Mouse (Mus musculus) hindbrain, postnatal 0 days (tissue): ENCODE results near the gene Dido1. TPM values are rescaled to one million over a fixed set of nuclear protein-coding genes. Genes with fewer than 3 reads are reported as not detected.

Source experiments
- ATAC-seq: fragments of 200-750 bp; cut with Nextera tagmentation; 2 replicates; pipeline ENCODE4 v1.8.0; 2017; ENCODE audit warnings: mild to moderate bottlenecking, moderate TSS enrichment, moderate library complexity
- DNase-seq: peaks from one replicate; pipeline ENCODE4 v3.0.0-alpha.2; 2015; ENCODE audit warnings: low spot score
- H3K27ac ChIP-seq: fragments of 300-500 bp; sonication (generic); 2 replicates; pipeline ENCODE4 v1.5.1; 2014; ENCODE audit warnings: mild to moderate bottlenecking
- H3K27me3 ChIP-seq: fragments of 300-500 bp; sonication (generic); 2 replicates; pipeline ENCODE4 v1.6.1; 2014; ENCODE audit warnings: low read length, mixed read lengths; ENCODE audit not compliant: insufficient read depth
- H3K36me3 ChIP-seq: fragments of 300-500 bp; sonication (generic); 2 replicates; pipeline ENCODE4 v1.6.1; 2014; ENCODE audit warnings: low read length, mixed read lengths; ENCODE audit not compliant: insufficient read depth
- H3K4me1 ChIP-seq: fragments of 300-500 bp; sonication (generic); 2 replicates; pipeline ENCODE4 v1.6.1; 2014; ENCODE audit warnings: antibody characterized with exemption, low read length, mixed read lengths; ENCODE audit not compliant: insufficient read depth
- H3K4me2 ChIP-seq: fragments of 300-500 bp; sonication (generic); 2 replicates; pipeline ENCODE4 v1.6.1; 2014; ENCODE audit warnings: low read depth, mild to moderate bottlenecking, low read length, moderate library complexity, mixed read lengths
- H3K4me3 ChIP-seq: fragments of 300-500 bp; sonication (generic); 2 replicates; pipeline ENCODE4 v1.5.1; 2014; ENCODE audit warnings: low read length
- H3K9ac ChIP-seq: fragments of 300-500 bp; sonication (generic); replicated peaks from 2 replicates; pipeline ENCODE4 v1.6.1; 2014; ENCODE audit warnings: mild to moderate bottlenecking, low read length, moderate library complexity, mixed read lengths
- H3K9me3 ChIP-seq: fragments of 300-500 bp; sonication (generic); 2 replicates; pipeline ENCODE4 v1.6.1; 2016; ENCODE audit warnings: low read length, mixed read lengths
- CTCF ChIP-seq: IDR thresholded peaks from 2 replicates; pipeline ENCODE4 v1.5.1; 2016; ENCODE audit warnings: antibody characterized with exemption, control low read depth, low read depth
- WGBS: fragments of 180-500 bp; shearing (Covaris S2); extraction: QIAGEN DNeasy Blood & Tissue Kit; methylation state at CpG from one replicate; pipeline ENCODE4 v1.1.7; 2014; 5-methylcytosine and 5-hydroxymethylcytosine counted together
- polyA plus RNA-seq: library from polyadenylated mRNA; unstranded; fragments of >200 nt; fragmentation: Nextera tagmentation; extraction: Ambion mirVana; gene quantifications from 2 replicates; pipeline ENCODE4 v1.2.1, GENCODE M21; 2015
- total RNA-seq: library from RNA; depleted of rRNA; stranded (reverse); fragments of >200 nt; gene quantifications from 2 replicates; pipeline ENCODE4 v1.2.3, GENCODE M21; 2014

The Dido1 gene
- total and polyA plus RNA-seq, 2 experiments from 2014 or later: 21.7 to 35.7 TPM

DNA sequence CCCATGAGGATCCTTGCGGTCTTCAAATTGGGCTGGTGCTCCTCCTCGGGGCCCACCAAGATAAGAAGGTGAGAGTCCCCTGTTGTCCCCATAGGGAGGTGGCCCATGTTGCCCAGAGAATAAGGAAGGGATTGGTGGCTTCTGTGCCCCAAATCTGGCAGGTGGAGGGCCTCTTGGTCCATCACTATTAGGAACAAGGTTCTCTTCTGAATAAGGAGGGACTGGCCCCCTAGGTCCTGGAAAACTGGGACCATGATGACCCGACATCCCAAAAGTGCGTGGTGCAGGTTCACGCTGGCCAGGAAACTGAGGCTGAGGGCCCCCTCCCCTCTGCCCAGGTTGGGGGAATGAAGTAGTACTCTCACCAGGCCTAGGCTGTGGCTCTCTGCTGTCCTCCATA lies 49.3 kb downstream of the Dido1 start:
- DNase-seq: no peak
- no peak for TF ChIP-seq CTCF
- Histone ChIP-seq H3K36me3 (peaks cover 19% of the 10 kb centered on the region; the same call in 1 of the 2 replicates), H3K27me3 (no peaks in the 10 kb centered on the region), H3K9ac (no peak overlapping the region), H3K4me1 (no peaks in the 10 kb centered on the region), H3K27ac (no peak overlapping the region), H3K4me2 (no peak overlapping the region), H3K4me3 (no peak overlapping the region), H3K9me3 (no peaks in the 10 kb centered on the region)
- no peak for ATAC-seq
- WGBS: 95% methylated on average over 5 of the region's 5 CpGs

- Histone ChIP-seq H3K27ac (no peak overlapping the region), H3K27me3 (no peaks in the 10 kb centered on the region), H3K9me3 (no peaks in the 10 kb centered on the region), H3K36me3 (peaks cover 14% of the 10 kb centered on the region; the same call in 1 of the 2 replicates), H3K4me2 (peak overlapping the region; percentile 38), H3K4me1 (no peaks in the 10 kb centered on the region), H3K4me3 (no peak overlapping the region), H3K9ac (peak overlapping the region; percentile 22)
- ATAC-seq (0 out of 2 replicates have a peak, but pooled peaks have one; percentile 43), DNase-seq (no peak)
- TF ChIP-seq CTCF: no peak
- WGBS: 29% methylated on average over 42 of the region's 42 CpGs
Measured at GRCm38 (mm10) chr2:180659353-180660150, 50.2 kb downstream of the Dido1 start.

DNA sequence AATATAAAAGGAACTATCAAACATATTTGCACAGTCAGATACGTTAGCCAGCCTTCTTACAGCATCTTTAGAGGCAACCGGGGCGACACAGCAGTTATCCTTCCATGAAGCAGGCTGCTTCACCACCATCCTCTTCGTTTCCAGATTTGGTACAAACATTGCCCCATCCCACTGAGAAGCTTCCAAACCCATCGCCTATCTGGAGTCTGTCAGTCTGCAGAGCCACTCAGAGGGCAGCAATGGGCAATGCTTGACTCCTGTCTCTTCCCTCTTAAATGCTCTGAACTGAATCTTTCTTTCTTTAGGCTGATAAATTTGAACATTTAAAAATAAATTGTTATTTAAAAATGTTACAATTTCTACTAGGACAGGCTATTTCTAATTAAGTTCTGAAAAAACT lies 51.4 kb downstream of the Dido1 start:
- Histone ChIP-seq H3K4me3 (no peak overlapping the region), H3K36me3 (peaks cover 14% of the 10 kb centered on the region; the same call in 1 of the 2 replicates), H3K27ac (no peak overlapping the region), H3K4me2 (no peak overlapping the region), H3K27me3 (no peaks in the 10 kb centered on the region), H3K9ac (no peak overlapping the region), H3K9me3 (no peaks in the 10 kb centered on the region), H3K4me1 (no peaks in the 10 kb centered on the region)
- WGBS: 87% methylated on average over 5 of the region's 5 CpGs
- TF ChIP-seq CTCF: no peak
- ATAC-seq (no peak), DNase-seq (no peak)

GRCm38 (mm10) chr2:180657394-180658013 lies 52.3 kb downstream of the Dido1 start:
- Histone ChIP-seq H3K9ac (no peak overlapping the region), H3K4me1 (no peaks in the 10 kb centered on the region), H3K36me3 (peaks cover 14% of the 10 kb centered on the region; the same call in 1 of the 2 replicates), H3K4me2 (no peak overlapping the region), H3K27me3 (no peaks in the 10 kb centered on the region), H3K27ac (no peak overlapping the region), H3K4me3 (no peak overlapping the region), H3K9me3 (no peaks in the 10 kb centered on the region)
- 64% methylated on average over 4 of the region's 4 CpGs for WGBS
- ATAC-seq (peak; percentile 86), DNase-seq (peak; percentile 90)
- TF ChIP-seq CTCF: peak; percentile 92

- WGBS: 37% methylated on average over 6 of the region's 6 CpGs
Measured at GRCm38 (mm10) chr2:180655150-180655549, 54.6 kb downstream of the Dido1 start.

DNA sequence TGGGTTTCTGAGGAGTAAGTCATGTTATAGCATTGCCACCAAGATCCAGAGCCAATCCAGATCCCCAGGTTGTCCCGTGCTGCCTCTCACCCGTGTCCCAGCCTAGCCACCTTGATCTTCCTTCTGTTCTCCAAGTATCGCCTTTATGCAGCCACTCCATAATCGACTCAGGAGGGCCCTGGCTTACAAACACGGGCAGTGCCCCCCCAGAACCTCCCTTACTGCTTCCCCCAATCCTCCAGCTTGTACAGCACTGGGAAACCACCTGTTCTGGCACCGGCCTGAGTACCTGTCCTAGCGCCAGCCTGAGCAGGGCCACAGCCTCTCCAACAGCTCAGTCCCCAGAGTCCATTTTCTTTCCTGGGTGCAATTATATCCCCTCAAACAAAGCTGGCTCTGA lies 55.1 kb downstream of the Dido1 start:
- Histone ChIP-seq H3K9me3 (no peaks in the 10 kb centered on the region), H3K27me3 (no peaks in the 10 kb centered on the region), H3K9ac (no peak overlapping the region), H3K36me3 (no peaks in the 10 kb centered on the region), H3K27ac (no peak overlapping the region), H3K4me1 (no peaks in the 10 kb centered on the region), H3K4me3 (no peak overlapping the region), H3K4me2 (no peak overlapping the region)
- no peak for DNase-seq
- TF ChIP-seq CTCF: no peak
- ATAC-seq: no peak
- WGBS: 74% methylated on average over 7 of the region's 7 CpGs

More at GRCm38 (mm10) chr2:180655150-180655549, 54.6 kb downstream of the Dido1 start:
- no peaks in the 10 kb centered on the region for H3K9me3 ChIP-seq
- ATAC-seq (no peak), DNase-seq (no peak)
- H3K4me2 ChIP-seq: no peak overlapping the region
- TF ChIP-seq CTCF: no peak
- no peak overlapping the region for H3K9ac ChIP-seq
- H3K4me3 ChIP-seq: no peak overlapping the region
- H3K4me1 ChIP-seq: no peaks in the 10 kb centered on the region
- H3K36me3 ChIP-seq: no peaks in the 10 kb centered on the region
- no peak overlapping the region for H3K27ac ChIP-seq
- H3K27me3 ChIP-seq: no peaks in the 10 kb centered on the region

GRCm38 (mm10) chr2:180646841-180647240 lies 63.0 kb downstream of the Dido1 start:
- no peak for DNase-seq
- Histone ChIP-seq H3K27me3 (peaks cover 11% of the 10 kb centered on the region), H3K9me3 (peaks cover 10% of the 10 kb centered on the region), H3K4me3 (no peak overlapping the region), H3K4me2 (no peak overlapping the region), H3K4me1 (no peaks in the 10 kb centered on the region), H3K36me3 (no peaks in the 10 kb centered on the region), H3K27ac (no peak overlapping the region), H3K9ac (no peak overlapping the region)
- ATAC-seq: no peak
- TF ChIP-seq CTCF: peak; percentile 15; the same call in 1 of the 2 replicates
